Mouse (Mus musculus): ENCODE data around the gene Ptprt.

DNA sequence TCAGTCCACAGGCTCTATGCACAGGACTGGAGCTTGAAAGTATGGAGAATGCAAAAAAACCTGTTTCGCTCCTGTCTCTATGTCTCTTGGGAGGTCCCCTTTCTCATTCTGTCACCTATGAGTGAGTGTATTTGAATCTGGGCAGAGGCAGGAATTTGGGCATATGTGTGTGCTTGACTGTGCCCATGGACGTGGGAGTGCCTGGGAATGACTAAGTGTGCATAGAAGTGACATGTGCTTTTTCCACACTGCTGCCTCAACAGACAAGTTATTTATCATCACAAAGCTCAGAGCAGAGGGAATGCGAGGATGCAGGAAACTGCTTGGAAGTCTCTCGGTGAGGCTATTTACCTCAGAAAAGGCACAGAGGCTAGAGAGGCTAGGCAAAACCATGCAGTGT is 387.1 kb downstream of the Ptprt start:
- TF ChIP-seq CTCF (IDR thresholded peaks at IDR 0.05; ENCODE audit: low read depth) (no peak), EP300 (IDR thresholded peaks at IDR 0.05; ENCODE audit: low read depth) (no peak)
